Mouse (Mus musculus) olfactory bulb, adult 2 months (tissue): ENCODE data around the gene Hsd3b5.

Experiments
- CTCF ChIP-seq: fragments of 200-500 bp; IDR thresholded peaks from 2 replicates; pipeline ENCODE4 v1.5.1; 2012; ENCODE audit warnings: low read depth, mild to moderate bottlenecking, low read length, moderate library complexity; ENCODE audit not compliant: insufficient read depth
- POLR2A ChIP-seq: fragments of 200-500 bp; IDR thresholded peaks from 2 replicates; pipeline ENCODE4 v1.6.1; 2012; ENCODE audit warnings: mild to moderate bottlenecking, low read depth, low read length, moderate library complexity; ENCODE audit not compliant: insufficient read depth

- TF ChIP-seq CTCF (no peak), POLR2A (no peak)
Measured at GRCm38 (mm10) chr3:98613963-98614362, 16.1 kb downstream of the Hsd3b5 start.
